Mouse (Mus musculus): ENCODE measurements around the gene Msrb1.

The Msrb1 gene

GRCm38 (mm10) chr17:24745526-24746497, 9.4 kb downstream of the Msrb1 start:
- DNase-seq: peak; percentile 84

- DNase-seq: no peak
Measured at GRCm38 (mm10) chr17:24746986-24747385, 10.5 kb downstream of the Msrb1 start.

GRCm38 (mm10) chr17:24751528-24751927, 15.1 kb downstream of the Msrb1 start:
- DNase-seq: no peak

DNA sequence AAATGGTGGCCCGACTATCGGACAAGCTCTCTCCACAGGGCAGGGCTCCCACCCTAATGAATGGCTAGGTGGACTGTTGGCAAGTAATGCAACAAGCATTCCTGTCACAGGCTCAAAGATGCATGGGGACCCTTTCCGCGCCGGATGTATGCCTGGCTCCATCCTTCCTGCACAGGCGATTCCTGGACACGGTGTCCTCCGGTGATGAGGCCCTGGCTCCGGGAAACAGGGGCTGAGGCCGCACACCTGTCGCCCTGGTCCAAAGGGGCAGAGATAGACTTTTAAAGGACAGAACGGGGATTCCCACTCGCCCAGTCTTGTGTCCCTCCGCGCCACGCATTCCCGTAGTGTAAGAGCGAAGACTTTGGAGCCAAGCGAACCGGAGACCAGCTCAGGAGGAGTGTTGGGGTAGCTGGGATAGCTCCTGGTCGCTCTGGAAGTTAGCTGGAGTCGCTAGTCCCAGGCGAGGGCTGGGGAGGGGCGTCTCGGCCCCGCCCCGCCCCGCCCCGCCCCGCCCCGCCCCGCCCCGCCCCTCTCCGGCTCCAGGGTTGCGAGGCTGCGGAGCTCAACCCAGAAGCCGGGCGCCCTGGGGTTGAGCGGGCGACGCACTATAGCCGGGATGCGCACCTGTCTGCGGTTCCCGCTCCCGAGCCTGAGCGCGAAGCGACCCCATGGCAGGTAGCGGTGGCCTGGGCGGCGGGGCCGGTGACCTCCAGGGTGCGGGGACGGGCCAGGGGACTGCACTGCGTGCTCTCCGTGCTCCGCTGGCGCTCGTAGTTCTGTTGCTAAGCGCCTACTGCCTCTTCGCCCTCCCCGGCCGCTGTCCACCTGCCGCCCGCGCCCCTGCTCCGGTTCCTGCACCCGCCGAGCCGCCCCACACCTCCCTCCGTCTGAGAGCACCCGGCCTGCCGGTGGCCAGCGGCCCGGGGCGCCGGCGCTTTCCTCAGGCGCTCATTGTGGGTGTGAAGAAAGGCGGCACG, 16.3 kb downstream of the Msrb1 start, which contains the start of gene Hs3st6:
Gene Hs3st6, plus strand, starts transcription at position 574 of the 980 bp plus-strand sequence.
- no peak for DNase-seq

GRCm38 (mm10) chr17:24757394-24757793, 21.0 kb downstream of the Msrb1 start:
- DNase-seq: no peak

DNA sequence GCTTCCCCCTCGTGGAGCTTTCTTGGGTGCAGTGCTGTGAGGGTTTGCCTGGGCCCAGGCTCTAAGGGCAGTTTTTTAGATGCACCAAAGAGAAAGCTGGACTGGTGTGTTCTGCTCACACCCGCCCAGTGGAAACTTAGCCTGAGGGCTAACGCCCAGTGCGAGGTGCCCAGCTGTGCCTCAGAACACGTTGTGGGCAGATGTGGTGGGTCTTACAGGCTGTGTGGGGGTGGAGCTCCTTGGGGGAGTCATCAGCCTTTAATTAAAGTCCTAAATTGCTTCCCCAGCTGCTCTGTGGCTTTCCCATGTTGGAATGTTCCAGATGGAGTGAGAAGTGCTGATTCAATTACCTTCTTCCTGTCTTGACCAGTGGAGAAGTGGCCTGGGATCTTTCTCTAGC, 24.7 kb downstream of the Msrb1 start:
- DNase-seq: no peak

DNA sequence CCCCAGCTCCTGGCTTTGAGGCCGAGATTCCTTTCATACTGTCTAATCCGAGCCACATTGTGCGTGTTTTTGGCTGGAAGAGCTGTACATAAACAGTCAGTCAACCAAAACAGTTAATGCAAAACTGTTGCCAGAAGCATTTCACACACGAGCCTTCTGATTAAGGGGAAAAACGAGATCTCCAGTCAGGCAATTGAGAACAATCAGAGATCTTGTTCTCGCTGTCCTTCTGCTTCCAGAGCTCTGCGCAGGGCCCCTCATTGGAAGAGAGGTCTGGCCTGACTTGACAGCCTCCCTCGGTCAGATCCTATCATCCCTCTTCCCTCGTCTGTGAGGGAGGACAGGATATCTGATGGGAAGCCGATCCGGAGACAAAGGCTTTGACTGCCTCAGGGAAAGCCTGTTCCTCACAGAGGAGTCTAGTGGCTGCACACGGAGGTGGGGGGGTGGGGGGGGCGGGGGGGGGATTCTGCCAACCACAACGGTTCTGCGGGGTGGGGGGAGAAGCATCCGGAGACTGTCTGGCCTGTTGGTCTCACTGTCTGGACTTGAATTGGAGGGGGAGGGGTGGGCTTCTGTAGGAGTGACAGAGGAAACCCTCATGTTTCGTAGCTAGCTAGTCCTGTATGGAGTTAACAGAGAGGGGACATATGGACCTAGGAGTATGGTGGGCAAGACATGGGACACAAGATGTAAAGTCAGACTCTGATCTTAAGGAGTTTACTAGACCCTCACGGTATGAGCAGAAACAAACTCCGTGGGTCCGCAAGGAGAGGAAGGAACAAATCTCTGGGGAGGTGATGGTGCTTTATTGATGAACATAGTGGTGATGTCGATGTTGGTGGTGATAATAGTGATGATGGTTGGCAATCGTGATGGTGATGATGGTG, 28.8 kb downstream of the Msrb1 start:
- DNase-seq: no peak

- no peak for DNase-seq
Measured at GRCm38 (mm10) chr17:24766266-24766875, 29.9 kb downstream of the Msrb1 start.

- DNase-seq: no peak
Measured at GRCm38 (mm10) chr17:24769146-24769545, 32.7 kb downstream of the Msrb1 start.

DNA sequence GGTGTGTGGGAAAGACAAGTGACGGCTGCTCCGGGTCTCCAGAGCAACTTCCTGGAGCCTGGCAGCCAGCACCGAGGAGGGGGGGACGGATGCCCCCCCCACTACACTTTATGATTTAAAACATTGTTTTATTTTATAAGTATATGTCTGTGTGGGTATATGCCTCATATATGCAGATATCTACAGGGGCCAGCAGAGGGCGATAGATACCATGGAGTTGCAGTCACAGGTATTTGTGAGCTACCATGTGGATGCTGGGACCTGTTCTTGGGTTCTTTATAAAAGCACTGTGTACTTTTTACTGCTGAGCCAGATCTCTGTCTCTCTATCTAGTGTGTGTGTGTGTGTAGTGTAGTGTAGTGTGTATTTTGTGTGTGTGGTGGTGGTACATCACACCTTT, 36.8 kb downstream of the Msrb1 start:
- no peak for DNase-seq

DNA sequence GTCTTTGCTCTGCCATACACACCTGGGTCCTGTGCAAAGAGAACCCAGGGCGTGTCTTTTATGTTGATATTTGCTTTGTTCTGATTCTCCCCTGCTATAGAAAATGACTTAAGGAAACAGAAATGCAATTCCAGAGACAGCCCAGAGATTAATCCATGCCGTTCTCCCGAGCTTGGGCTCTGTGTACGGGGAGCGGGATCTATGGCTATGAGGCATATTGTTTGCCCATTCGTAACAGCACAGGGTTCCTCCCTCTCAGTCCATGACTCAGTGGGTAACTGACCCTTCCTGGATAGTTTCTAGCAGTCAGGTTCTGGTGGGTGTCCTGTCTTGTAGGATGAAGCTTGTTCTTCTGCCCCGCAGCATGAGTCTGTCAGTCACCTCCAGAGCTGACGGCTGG, 38.7 kb downstream of the Msrb1 start:
- DNase-seq: no peak

DNA sequence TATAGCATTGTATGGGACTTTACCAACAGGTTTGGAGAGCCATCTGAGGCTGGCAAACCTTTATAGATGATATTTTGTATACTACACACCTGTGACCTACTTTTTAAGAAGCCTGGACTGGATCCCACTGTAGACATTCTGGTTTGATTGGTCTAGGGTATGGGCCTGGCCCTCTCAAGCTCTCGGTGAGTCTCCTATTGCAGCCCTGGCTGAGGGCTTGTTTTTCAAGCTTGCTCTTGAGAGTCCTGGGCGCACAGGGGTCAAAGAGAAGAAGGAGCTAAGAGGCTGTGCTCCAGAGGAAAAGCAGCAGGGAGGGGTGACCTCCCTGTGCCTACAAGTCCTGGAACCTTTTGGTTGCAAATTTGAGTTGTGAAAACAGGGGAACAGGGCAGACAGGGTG, 40.6 kb downstream of the Msrb1 start:
- DNase-seq: no peak

DNA sequence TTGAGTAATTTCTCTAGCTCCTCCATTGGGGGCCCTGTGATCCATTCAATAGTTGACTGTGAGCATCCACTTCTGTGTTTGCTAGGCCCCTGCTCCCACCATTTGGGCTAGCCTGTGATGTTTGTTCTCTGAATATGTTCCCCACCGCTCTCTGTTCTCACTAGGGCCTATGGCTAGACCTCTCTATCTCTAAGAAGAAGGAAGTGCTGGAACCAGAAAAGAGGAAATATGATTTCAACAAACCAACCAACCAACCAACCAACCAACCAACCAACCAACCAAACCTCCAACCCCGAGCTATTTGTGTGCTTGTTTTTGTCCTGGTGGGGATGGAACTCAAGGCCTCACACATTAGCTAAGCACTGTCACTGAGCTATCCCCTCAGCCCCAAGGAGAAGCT, 44.4 kb downstream of the Msrb1 start:
- DNase-seq: no peak

DNA sequence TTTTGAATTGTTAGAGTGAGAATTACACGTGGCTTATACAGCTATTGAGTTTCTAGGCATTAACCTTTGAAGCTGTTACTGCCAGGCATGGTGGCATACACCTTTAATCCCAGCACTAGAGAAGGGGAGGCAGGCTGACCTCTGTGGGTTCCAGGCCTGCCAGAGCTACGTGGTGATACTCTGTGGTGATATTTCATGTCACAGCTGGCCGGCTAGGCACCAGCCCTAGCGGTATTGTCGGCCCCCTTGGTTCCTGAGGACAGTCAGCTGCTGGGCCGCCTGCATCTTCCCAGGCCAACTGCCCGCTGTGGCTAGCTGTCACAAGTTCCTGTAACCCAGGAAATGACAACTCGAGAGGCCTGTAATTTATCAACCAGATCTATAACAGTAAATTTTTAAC, 55.7 kb downstream of the Msrb1 start:
- no peak for DNase-seq
